Mouse (Mus musculus): ENCODE measurements around the gene Nubp1. TPM values are rescaled to one million over a fixed set of nuclear protein-coding genes. Genes with fewer than 3 reads are reported as not detected.

Gene Nubp1
- polyA plus RNA-seq, 1 experiment from 2014 or later, result 41.6 TPM

GRCm38 (mm10) chr16:10447264-10447594, 35.5 kb downstream of the Nubp1 start, which contains the start of gene Tvp23a:
TSS of gene Tvp23a (minus strand) at chr16:10447362.
- peak; percentile 79 for ATAC-seq (ENCODE audit: insufficient number of reproducible peaks, low FRiP score)
- Histone ChIP-seq H3K4me1 (replicated peaks) (peaks cover 24% of the 10 kb centered on the region), H3K27me3 (replicated peaks) (no peaks in the 10 kb centered on the region), H3K4me3 (peak within 1 kb of the TSS; percentile 37), H3K36me3 (no peaks in the 10 kb centered on the region), H3K9ac (peak within 1 kb of the TSS; percentile 59), H3K9me3 (replicated peaks) (no peaks in the 10 kb centered on the region), H3K27ac (ENCODE audit: poor library complexity, severe bottlenecking) (no peak within 1 kb of the TSS), H3K4me2 (peak within 1 kb of the TSS; percentile 69)
- 5% methylated on average over 12 of the region's 12 CpGs for WGBS

- Histone ChIP-seq H3K27ac (ENCODE audit: poor library complexity, severe bottlenecking) (no peak overlapping the region), H3K36me3 (no peaks in the 10 kb centered on the region)
- 71% methylated on average over 2 of the region's 2 CpGs for WGBS
Observed at GRCm38 (mm10) chr16:10447781-10448180, 36.0 kb downstream of the Nubp1 start.

GRCm38 (mm10) chr16:10448931-10449330, 37.2 kb downstream of the Nubp1 start:
- H3K36me3 ChIP-seq, result no peaks in the 10 kb centered on the region
- no peak overlapping the region for H3K9ac ChIP-seq
- 84% methylated on average over 9 of the region's 9 CpGs for WGBS
- H3K4me2 ChIP-seq, result no peak overlapping the region
- H3K27ac ChIP-seq (ENCODE audit: poor library complexity, severe bottlenecking), result no peak overlapping the region
- peaks cover 25% of the 10 kb centered on the region for H3K4me1 ChIP-seq (replicated peaks)
- no peak for ATAC-seq (ENCODE audit: insufficient number of reproducible peaks, low FRiP score)
- H3K9me3 ChIP-seq (replicated peaks), result no peaks in the 10 kb centered on the region
- no peak overlapping the region for H3K4me3 ChIP-seq
- H3K27me3 ChIP-seq (replicated peaks), result no peaks in the 10 kb centered on the region

More at GRCm38 (mm10) chr16:10447781-10448180, 36.0 kb downstream of the Nubp1 start:
- H3K4me2 ChIP-seq, result peak overlapping the region; percentile 69
- peak overlapping the region; percentile 59; the same call in 1 of the 2 replicates for H3K9ac ChIP-seq
- H3K4me1 ChIP-seq (replicated peaks), result peaks cover 25% of the 10 kb centered on the region
- peak overlapping the region; percentile 37 for H3K4me3 ChIP-seq
- no peak for ATAC-seq (ENCODE audit: insufficient number of reproducible peaks, low FRiP score)
- H3K27me3 ChIP-seq (replicated peaks), result no peaks in the 10 kb centered on the region
- no peaks in the 10 kb centered on the region for H3K9me3 ChIP-seq (replicated peaks)

GRCm38 (mm10) chr16:10451906-10452305, 40.2 kb downstream of the Nubp1 start:
- Histone ChIP-seq H3K4me1 (replicated peaks) (peaks cover 19% of the 10 kb centered on the region), H3K9me3 (replicated peaks) (no peaks in the 10 kb centered on the region), H3K27me3 (replicated peaks) (no peaks in the 10 kb centered on the region), H3K4me2 (no peak overlapping the region), H3K27ac (ENCODE audit: poor library complexity, severe bottlenecking) (peak overlapping the region; percentile 29; the same call in 1 of the 2 replicates), H3K9ac (no peak overlapping the region), H3K36me3 (no peaks in the 10 kb centered on the region), H3K4me3 (no peak overlapping the region)
- WGBS, result 75% methylated on average over 2 of the region's 2 CpGs
- ATAC-seq (ENCODE audit: insufficient number of reproducible peaks, low FRiP score), result no peak

- Histone ChIP-seq H3K9ac (no peak overlapping the region), H3K4me3 (no peak overlapping the region), H3K27me3 (replicated peaks) (no peaks in the 10 kb centered on the region), H3K9me3 (replicated peaks) (no peaks in the 10 kb centered on the region), H3K4me1 (replicated peaks) (peaks cover 14% of the 10 kb centered on the region), H3K36me3 (no peaks in the 10 kb centered on the region), H3K4me2 (no peak overlapping the region), H3K27ac (ENCODE audit: poor library complexity, severe bottlenecking) (peak overlapping the region; percentile 29; the same call in 1 of the 2 replicates)
- 50% methylated on average over 8 of the region's 8 CpGs for WGBS
- 0 out of 2 replicates have a peak, but pooled peaks have one; percentile 72 for ATAC-seq (ENCODE audit: insufficient number of reproducible peaks, low FRiP score)
Observed at GRCm38 (mm10) chr16:10452445-10452896, 40.7 kb downstream of the Nubp1 start.

GRCm38 (mm10) chr16:10453872-10454582, 42.3 kb downstream of the Nubp1 start:
- no peak overlapping the region for H3K27ac ChIP-seq (ENCODE audit: poor library complexity, severe bottlenecking)
- 76% methylated on average over 6 of the region's 6 CpGs for WGBS
- H3K4me2 ChIP-seq, result no peak overlapping the region
- H3K9ac ChIP-seq, result no peak overlapping the region
- peaks cover 10% of the 10 kb centered on the region for H3K4me1 ChIP-seq (replicated peaks)
- H3K9me3 ChIP-seq (replicated peaks), result no peaks in the 10 kb centered on the region
- ATAC-seq (ENCODE audit: insufficient number of reproducible peaks, low FRiP score), result no peak
- no peaks in the 10 kb centered on the region for H3K36me3 ChIP-seq
- H3K4me3 ChIP-seq, result no peak overlapping the region
- no peaks in the 10 kb centered on the region for H3K27me3 ChIP-seq (replicated peaks)

- 60% methylated on average over 3 of the region's 3 CpGs for WGBS
- peaks cover 10% of the 10 kb centered on the region for H3K4me1 ChIP-seq (replicated peaks)
- no peak overlapping the region for H3K27ac ChIP-seq (ENCODE audit: poor library complexity, severe bottlenecking)
Observed at GRCm38 (mm10) chr16:10454583-10454974, 42.8 kb downstream of the Nubp1 start.

GRCm38 (mm10) chr16:10460188-10460587, 48.4 kb downstream of the Nubp1 start:
- no peak for ATAC-seq (ENCODE audit: insufficient number of reproducible peaks, low FRiP score)
- Histone ChIP-seq H3K4me3 (no peak overlapping the region), H3K36me3 (no peaks in the 10 kb centered on the region), H3K9ac (no peak overlapping the region), H3K27ac (ENCODE audit: poor library complexity, severe bottlenecking) (no peak overlapping the region), H3K4me1 (replicated peaks) (0 out of 2 replicates have a peak, but pooled peaks cover 7% of the 10 kb centered on the region), H3K4me2 (no peak overlapping the region), H3K9me3 (replicated peaks) (no peaks in the 10 kb centered on the region), H3K27me3 (replicated peaks) (no peaks in the 10 kb centered on the region)
- WGBS, result 65% methylated on average over 2 of the region's 2 CpGs

More at GRCm38 (mm10) chr16:10454583-10454974, 42.8 kb downstream of the Nubp1 start:
- ATAC-seq (ENCODE audit: insufficient number of reproducible peaks, low FRiP score), result no peak
- Histone ChIP-seq H3K9ac (no peak overlapping the region), H3K4me3 (no peak overlapping the region), H3K4me2 (no peak overlapping the region), H3K36me3 (no peaks in the 10 kb centered on the region), H3K27me3 (replicated peaks) (no peaks in the 10 kb centered on the region), H3K9me3 (replicated peaks) (no peaks in the 10 kb centered on the region)

GRCm38 (mm10) chr16:10461178-10461577, 49.4 kb downstream of the Nubp1 start:
- Histone ChIP-seq H3K9me3 (replicated peaks) (no peaks in the 10 kb centered on the region), H3K4me1 (replicated peaks) (0 out of 2 replicates have a peak, but pooled peaks cover 10% of the 10 kb centered on the region), H3K4me2 (no peak overlapping the region), H3K9ac (no peak overlapping the region), H3K27me3 (replicated peaks) (no peaks in the 10 kb centered on the region), H3K27ac (ENCODE audit: poor library complexity, severe bottlenecking) (no peak overlapping the region), H3K36me3 (no peaks in the 10 kb centered on the region), H3K4me3 (no peak overlapping the region)
- 39% methylated on average over 2 of the region's 2 CpGs for WGBS
- ATAC-seq (ENCODE audit: insufficient number of reproducible peaks, low FRiP score), result no peak

GRCm38 (mm10) chr16:10465011-10465681, 53.4 kb downstream of the Nubp1 start:
- WGBS, result 12% methylated on average over 4 of the region's 4 CpGs
- H3K36me3 ChIP-seq, result no peaks in the 10 kb centered on the region
- no peaks in the 10 kb centered on the region for H3K27me3 ChIP-seq (replicated peaks)
- no peak overlapping the region for H3K9ac ChIP-seq
- H3K9me3 ChIP-seq (replicated peaks), result no peaks in the 10 kb centered on the region
- no peak for ATAC-seq (ENCODE audit: insufficient number of reproducible peaks, low FRiP score)
- no peak overlapping the region for H3K4me2 ChIP-seq
- no peak overlapping the region for H3K27ac ChIP-seq (ENCODE audit: poor library complexity, severe bottlenecking)
- H3K4me3 ChIP-seq, result no peak overlapping the region
- H3K4me1 ChIP-seq (replicated peaks), result 0 out of 2 replicates have a peak, but pooled peaks cover 10% of the 10 kb centered on the region

GRCm38 (mm10) chr16:10467391-10468107, 55.8 kb downstream of the Nubp1 start:
- H3K27me3 ChIP-seq (replicated peaks), result no peaks in the 10 kb centered on the region
- no peaks in the 10 kb centered on the region for H3K36me3 ChIP-seq
- WGBS, result 39% methylated on average over 11 of the region's 11 CpGs
- H3K4me1 ChIP-seq (replicated peaks), result 0 out of 2 replicates have a peak, but pooled peaks cover 6% of the 10 kb centered on the region
- no peak overlapping the region for H3K4me2 ChIP-seq
- no peaks in the 10 kb centered on the region for H3K9me3 ChIP-seq (replicated peaks)
- H3K4me3 ChIP-seq, result no peak overlapping the region
- no peak overlapping the region for H3K27ac ChIP-seq (ENCODE audit: poor library complexity, severe bottlenecking)
- ATAC-seq (ENCODE audit: insufficient number of reproducible peaks, low FRiP score), result no peak
- no peak overlapping the region for H3K9ac ChIP-seq
